9 mouse cellular contexts compared by ENCODE assay signal in genomic region chr14:14632951-14633931, GRCm38 (mm10).
DNase-seq lines count a peak whose midpoint lies in the region; ATAC-seq lines count a peak whose summit lies in the region.
"Had no signal": no experiment of that assay in that cellular context is flagged by ENCODE, and none has a peak within 500 bp of the region (broad histone marks: within the 10 kb centered on the region; RNA-seq: fewer than 3 reads in every experiment).

No protein-coding gene starts in this region.

- no peaks in the 10 kb centered on the region for H3K9me3 ChIP-seq in embryonic facial prominence, embryonic 11.5 days (replicated peaks; ENCODE audit: control insufficient read depth, low read length)
- H3K9me3 ChIP-seq in limb, embryonic 12.5 days, result no peaks in the 10 kb centered on the region
- H3K9me3 ChIP-seq in midbrain, embryonic 13.5 days, result no peaks in the 10 kb centered on the region
- H3K9me3 ChIP-seq: G1E had no signal

- H3K4me1 ChIP-seq in embryonic facial prominence, embryonic 11.5 days (ENCODE audit: control insufficient read depth, insufficient read depth, low read length), result no peaks in the 10 kb centered on the region; the same call in 1 of the 2 replicates
- peaks cover 23% of the 10 kb centered on the region; the same call in 1 of the 2 replicates for H3K4me1 ChIP-seq in limb, embryonic 12.5 days (replicated peaks)
- H3K4me1 ChIP-seq in midbrain, embryonic 13.5 days (replicated peaks), result peaks cover 17% of the 10 kb centered on the region

- no peak overlapping the region; the same call in 1 of the 2 replicates for H3K9ac ChIP-seq in embryonic facial prominence, embryonic 11.5 days (replicated peaks; ENCODE audit: low read length)
- H3K9ac ChIP-seq in limb, embryonic 12.5 days (replicated peaks), result 0 out of 2 replicates have a peak overlapping the region, but pooled peaks have one; percentile 6
- H3K9ac ChIP-seq in midbrain, embryonic 13.5 days (replicated peaks), result no peak overlapping the region

- no peaks in the 10 kb centered on the region for H3K27me3 ChIP-seq in embryonic facial prominence, embryonic 11.5 days (ENCODE audit: control insufficient read depth, insufficient read depth, low read length)
- peaks cover 4% of the 10 kb centered on the region; the same call in 1 of the 2 replicates for H3K27me3 ChIP-seq in limb, embryonic 12.5 days
- H3K27me3 ChIP-seq in midbrain, embryonic 13.5 days, result peaks cover 8% of the 10 kb centered on the region; the same call in 1 of the 2 replicates

- ATAC-seq in cerebellum, adult (ENCODE audit: insufficient number of reproducible peaks, low FRiP score, low TSS enrichment), result no peak; the same call in 1 of the 2 replicates
- peak; percentile 68 for ATAC-seq in embryonic facial prominence, embryonic 11.5 days (replicated peaks; ENCODE audit: insufficient number of reproducible peaks, low FRiP score, low TSS enrichment, low read depth)
- ATAC-seq in limb, embryonic 12.5 days (ENCODE audit: insufficient number of reproducible peaks, insufficient read depth, low FRiP score, low TSS enrichment, low read depth), result peak; percentile 11; the same call in 1 of the 2 replicates
- peak; percentile 71 for ATAC-seq in midbrain, embryonic 13.5 days

- H3K4me2 ChIP-seq in embryonic facial prominence, embryonic 11.5 days (ENCODE audit: low read depth, low read length), result peak overlapping the region; percentile 36
- H3K4me2 ChIP-seq in limb, embryonic 12.5 days, result peak overlapping the region; percentile 63
- H3K4me2 ChIP-seq in midbrain, embryonic 13.5 days (replicated peaks), result peak overlapping the region; percentile 46

- DNase-seq in cerebellum, postnatal 10 days, result peak; percentile 12 to 18
- DNase-seq in embryonic facial prominence, embryonic 11.5 days (ENCODE audit: low spot score), result peak; percentile 73
- DNase-seq in heart, adult 11 months, result peak; percentile 97
- peak; percentile 21 for DNase-seq in kidney, adult 11 months
- DNase-seq in spleen, postnatal 4 days (ENCODE audit: low spot score in 2 of 2), result peak; percentile 22 to 67

- WGBS in embryonic facial prominence, embryonic 11.5 days, result 4% methylated on average over 22 of the region's 22 CpGs
- 3% methylated on average over 22 of the region's 22 CpGs for WGBS in limb, embryonic 12.5 days
- WGBS in midbrain, embryonic 13.5 days, result 5% methylated on average over 22 of the region's 22 CpGs

- peak overlapping the region; percentile 44; the same call in 1 of the 2 replicates for H3K27ac ChIP-seq in embryonic facial prominence, embryonic 11.5 days (replicated peaks; ENCODE audit: low read depth, low read length)
- H3K27ac ChIP-seq in limb, embryonic 12.5 days, result peak overlapping the region; percentile 60; the same call in 1 of the 2 replicates
- H3K27ac ChIP-seq in midbrain, embryonic 13.5 days, result no peak overlapping the region

- no peaks in the 10 kb centered on the region for H3K36me3 ChIP-seq in embryonic facial prominence, embryonic 11.5 days (replicated peaks; ENCODE audit: control insufficient read depth, insufficient read depth, low read depth, low read length)
- no peaks in the 10 kb centered on the region for H3K36me3 ChIP-seq in limb, embryonic 12.5 days
- no peaks in the 10 kb centered on the region for H3K36me3 ChIP-seq in midbrain, embryonic 13.5 days
- H3K36me3 ChIP-seq: G1E had no signal

- peak overlapping the region; percentile 9; the same call in 1 of the 2 replicates for H3K4me3 ChIP-seq in embryonic facial prominence, embryonic 11.5 days (ENCODE audit: low read depth, low read length)
- peak overlapping the region; percentile 29 for H3K4me3 ChIP-seq in limb, embryonic 12.5 days (replicated peaks)
- peak overlapping the region; percentile 24 for H3K4me3 ChIP-seq in midbrain, embryonic 13.5 days (replicated peaks)

Comparison
In these comparisons a context has a peak if more than half of its experiments do, and no peak if none do; other contexts are left out.
1. DNase-seq: peak in every context shown above with its lines; median percentile 97 in heart, adult 11 months; 73 in embryonic facial prominence, embryonic 11.5 days; 44 in spleen, postnatal 4 days; 21 in kidney, adult 11 months; 15 in cerebellum, postnatal 10 days.